Mouse (Mus musculus) olfactory bulb, adult 2 months (tissue): ENCODE measurements around the gene Hacl1.

Experiments used
- CTCF ChIP-seq: fragments of 200-500 bp; IDR thresholded peaks from 2 replicates; pipeline ENCODE4 v1.5.1; 2012; ENCODE audit warnings: low read depth, mild to moderate bottlenecking, low read length, moderate library complexity; ENCODE audit not compliant: insufficient read depth
- POLR2A ChIP-seq: fragments of 200-500 bp; IDR thresholded peaks from 2 replicates; pipeline ENCODE4 v1.6.1; 2012; ENCODE audit warnings: mild to moderate bottlenecking, low read depth, low read length, moderate library complexity; ENCODE audit not compliant: insufficient read depth

GRCm38 (mm10) chr14:31656857-31657645 lies 16.0 kb upstream of the Hacl1 start:
- TF ChIP-seq CTCF: no peak
- no peak for TF ChIP-seq POLR2A
